Mouse (Mus musculus) ovary, postnatal 10 days (tissue): Measurements from ENCODE around the gene Ripply1.
"Not testable (repeated sequence)": the region's sequence is repeated elsewhere in the genome, so short reads cannot be mapped to it uniquely, and the experiment has no call there.

ENCODE experiments used
- DNase-seq: peaks from one replicate; pipeline ENCODE4 v3.0.0; 2022; ENCODE audit warnings: low spot score

Ripply1 gene

DNA sequence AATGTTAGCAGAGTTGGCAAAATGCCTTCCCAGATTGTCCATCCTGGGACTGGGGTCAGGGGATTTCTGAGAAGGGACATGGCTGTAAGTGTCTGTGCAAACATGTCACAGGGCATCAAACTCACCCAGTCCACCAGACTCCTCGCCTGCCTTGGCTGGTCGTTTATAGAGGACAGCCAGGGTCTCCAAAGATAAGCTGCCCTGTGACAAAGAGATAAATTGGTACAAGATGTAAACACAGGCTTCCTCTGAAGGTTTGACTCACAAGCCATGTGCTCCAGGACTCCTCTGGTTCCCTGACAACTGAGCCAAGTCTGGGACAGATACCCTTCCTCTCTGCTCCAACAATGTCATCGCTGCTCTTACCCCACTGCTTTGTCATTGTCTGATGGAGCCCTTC, 1.2 kb downstream of the Ripply1 start:
- DNase-seq = no peak

DNA sequence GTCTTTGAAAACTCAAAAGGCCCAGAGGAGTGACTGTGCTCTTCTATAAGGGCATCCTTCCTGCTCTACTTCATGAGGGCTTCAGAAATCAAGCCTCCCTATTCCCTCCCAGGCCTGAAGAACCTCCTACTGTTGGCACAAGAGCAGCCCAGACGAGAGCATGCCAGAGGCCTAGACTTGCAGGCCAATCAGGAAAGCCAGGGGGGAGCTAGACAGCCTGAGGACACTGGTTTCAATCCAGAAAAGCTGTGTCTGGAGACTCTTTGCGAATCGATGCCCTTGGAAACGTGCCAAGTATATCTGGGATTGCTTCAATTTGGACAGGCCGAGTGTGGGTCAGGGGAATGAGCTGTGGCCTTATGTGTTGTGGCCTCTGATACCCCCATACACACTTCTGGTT, 2.8 kb downstream of the Ripply1 start:
- DNase-seq = no peak

DNA sequence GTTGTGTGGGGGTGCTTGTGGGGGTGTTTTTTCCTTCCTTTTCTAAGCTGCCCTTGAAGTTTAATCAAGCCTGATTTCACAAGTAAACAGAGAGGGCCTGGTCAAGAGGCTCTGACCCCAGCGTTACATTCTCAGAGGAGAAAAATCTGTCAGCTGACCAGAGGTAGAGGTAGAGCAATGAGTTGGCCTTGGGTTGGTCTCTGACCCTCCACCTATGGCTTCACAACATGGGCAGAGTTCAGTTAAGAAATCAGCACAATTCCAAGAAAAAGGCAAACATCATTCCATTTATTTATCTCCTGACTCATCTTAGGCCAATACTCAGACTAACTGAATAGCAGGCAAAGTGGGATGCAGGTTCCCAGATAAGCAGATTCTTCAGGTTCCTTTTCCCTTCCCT, 3.3 kb downstream of the Ripply1 start:
- DNase-seq = no peak

DNA sequence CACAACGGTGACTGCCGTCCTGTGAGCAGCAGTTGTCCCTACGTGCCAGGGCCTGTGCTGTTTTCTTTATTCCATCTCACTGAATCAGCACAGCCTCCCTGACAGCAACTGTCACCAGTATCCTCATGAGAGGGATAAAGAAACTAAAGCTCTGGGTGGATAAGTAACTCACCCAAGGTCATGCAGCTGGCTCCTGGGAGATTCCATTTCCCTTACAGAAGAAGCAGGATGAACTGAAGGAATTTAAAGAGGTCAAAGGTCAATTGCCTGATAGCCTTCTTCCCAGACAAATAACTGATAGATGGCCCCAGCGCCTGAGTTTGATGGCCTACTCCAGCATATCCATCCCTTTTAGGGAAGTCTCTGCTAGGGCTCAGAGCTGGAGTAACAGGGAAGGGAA, 4.8 kb downstream of the Ripply1 start:
- DNase-seq = no peak

DNA sequence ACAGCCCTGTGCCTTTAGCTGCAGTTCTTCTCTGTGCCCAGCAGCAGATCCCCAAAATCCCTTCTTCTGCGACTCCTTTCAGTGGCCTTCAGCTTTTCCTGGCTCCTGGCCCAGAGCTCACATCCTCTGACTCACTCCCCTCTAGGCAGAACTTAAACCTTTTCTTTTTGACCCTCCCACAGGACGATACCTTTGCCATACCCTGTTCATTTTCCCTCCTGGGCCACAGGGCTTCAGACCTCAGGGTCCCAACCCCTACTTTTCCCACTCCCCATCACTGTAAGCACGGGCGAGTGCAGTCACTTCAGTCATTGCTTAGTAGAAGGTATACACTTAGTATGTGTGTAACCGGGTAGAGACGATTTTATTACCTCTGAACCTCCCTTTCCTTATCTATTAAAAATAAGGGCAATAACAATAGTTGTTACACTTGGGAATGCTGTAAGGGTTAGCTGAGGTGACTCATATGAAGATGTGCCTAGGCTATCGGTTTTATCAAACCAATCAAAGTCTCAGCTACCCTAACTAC, 7.0 kb downstream of the Ripply1 start:
- no peak for DNase-seq

DNA sequence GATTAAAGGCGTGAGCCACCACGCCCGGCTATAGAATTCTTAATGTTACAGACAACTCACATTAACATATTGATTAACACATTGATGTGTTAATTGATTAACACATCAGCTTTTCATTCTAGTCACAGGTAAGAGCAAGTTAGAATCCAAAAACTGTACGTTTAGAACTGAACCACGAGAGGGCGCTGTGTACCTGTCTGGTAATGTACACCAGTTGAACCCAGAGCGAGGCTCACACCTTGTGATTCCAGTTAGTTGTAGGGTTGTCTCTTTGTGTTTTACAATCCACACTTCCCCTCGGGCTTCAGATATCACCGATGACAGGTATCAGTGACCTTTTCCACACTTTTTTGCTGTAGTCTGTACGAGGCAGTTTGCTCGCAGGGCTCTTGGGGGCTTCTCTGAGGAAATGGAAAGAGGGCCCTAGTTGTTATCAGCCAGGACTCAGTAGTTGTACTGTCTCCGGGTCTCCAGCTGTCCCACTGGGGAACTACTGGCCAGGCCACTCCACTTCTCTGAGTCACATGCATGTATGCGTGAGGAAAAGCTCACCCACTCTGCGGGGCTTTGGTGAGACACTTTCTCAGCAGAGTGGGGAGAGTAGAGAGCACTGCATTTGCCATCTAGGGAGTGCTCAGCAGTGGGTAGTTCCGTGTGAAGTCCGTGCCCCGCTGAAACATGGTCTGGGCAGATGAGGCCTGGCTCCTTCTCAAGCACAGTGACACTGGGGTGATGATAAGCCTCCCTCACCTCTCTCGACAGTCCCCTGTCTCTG, 7.7 kb downstream of the Ripply1 start:
- no peak for DNase-seq

DNA sequence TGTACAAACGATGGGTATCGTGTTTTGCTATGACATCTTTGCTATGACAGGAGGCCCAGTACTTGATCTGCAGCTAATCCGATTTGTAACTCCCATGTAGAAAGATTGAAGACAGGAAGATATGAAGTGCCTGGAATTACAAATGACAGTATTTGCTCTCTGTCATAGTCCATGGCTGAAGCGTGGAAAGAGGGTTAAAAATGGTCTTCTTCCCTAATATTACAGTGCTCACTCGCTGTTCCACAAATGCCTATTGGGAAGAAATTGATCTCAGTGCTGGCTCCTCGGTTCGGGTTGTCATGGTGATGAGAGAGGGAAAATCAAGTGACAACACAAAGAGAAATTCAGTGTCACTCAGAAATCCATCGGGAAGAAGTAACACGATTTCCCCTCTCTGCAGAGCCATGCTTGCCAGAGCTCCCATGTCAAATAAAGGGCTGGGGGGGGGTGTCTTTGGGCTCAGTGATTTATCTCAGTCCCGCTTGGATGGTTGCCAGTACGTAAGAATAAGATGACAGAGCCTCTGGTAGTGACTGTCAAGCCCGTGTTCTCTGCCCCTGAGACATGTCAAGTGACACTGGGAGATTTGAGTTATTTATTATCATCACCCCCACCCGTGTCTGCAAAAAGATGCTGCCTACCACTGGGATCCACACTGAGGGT, 12.0 kb downstream of the Ripply1 start:
- DNase-seq = no peak

DNA sequence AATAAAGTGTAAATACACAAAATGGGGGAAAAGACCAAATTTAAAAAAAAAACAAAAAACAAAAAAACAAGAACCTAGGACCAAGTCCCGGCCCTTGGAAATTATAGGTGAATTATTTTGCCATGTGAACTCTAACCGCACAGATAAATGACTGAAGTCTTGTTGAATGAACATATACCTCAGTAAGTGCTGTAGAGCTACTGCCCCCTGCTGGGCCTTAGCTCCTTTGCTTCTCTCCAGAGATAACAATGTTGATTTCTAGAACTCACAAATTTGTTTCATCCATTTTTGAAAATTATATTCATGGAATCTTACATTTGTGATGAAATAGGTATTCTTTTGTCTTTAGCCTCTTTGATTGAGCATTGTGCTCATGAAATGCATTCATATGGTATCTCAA, 19.6 kb downstream of the Ripply1 start:
- no peak for DNase-seq

DNA sequence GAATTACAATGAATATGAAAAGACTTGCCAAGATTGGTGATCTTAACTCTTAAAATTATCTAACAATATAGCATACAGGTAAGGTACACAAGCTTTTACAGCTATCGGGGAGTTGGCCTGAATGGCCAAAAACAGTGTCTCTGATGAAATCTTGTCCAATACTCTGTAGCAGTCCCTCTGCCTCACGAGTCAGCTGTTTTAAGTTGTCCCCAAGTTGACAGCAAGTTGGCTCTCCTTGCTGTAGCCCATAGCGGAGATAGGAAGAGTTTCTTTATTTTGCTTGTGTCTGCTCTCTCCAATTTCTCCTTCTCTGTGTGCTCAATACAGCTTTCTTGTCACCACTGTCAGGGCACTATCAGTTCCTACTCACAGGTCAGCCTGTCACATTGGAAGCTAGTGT, 23.5 kb downstream of the Ripply1 start:
- not testable (repeated sequence) for DNase-seq

DNA sequence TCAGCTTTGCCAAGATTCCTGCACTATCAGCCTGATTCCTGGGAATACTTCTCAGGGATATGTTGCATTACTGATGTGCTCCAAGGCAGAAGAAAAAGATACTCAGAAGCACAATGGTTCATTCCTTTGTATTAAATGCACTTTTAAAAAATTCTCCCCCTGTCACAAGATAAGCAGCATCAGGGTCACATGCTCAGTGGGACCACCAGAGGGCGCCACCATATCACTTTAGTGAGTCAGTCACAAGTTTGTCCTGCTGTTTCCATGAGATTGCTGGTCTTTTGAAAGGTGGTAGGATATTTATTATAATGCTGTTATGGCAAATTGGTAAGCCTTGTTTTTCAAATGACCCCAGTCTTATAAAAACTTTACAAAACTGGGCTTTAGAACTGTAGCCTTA, 30.3 kb downstream of the Ripply1 start:
- DNase-seq = no peak

DNA sequence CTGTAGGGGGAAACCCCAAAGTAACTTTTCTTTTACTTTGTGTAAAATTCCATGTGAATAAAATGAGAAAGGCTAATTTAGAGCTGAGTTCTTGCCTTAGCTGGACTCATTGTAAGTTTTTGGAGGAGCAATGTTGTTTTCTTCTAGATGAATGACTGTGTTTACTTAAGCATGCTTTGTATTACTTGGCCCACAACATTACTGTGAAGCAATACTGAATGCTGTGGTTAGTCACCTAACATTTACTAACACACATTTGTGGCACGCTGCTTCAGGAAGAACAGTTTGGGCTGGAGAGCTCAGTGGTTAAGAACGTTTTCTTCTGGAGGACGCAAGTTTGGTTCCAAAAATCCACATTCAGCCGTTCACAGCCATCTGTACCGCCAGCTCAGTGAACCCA, 45.1 kb downstream of the Ripply1 start:
- no peak for DNase-seq

DNA sequence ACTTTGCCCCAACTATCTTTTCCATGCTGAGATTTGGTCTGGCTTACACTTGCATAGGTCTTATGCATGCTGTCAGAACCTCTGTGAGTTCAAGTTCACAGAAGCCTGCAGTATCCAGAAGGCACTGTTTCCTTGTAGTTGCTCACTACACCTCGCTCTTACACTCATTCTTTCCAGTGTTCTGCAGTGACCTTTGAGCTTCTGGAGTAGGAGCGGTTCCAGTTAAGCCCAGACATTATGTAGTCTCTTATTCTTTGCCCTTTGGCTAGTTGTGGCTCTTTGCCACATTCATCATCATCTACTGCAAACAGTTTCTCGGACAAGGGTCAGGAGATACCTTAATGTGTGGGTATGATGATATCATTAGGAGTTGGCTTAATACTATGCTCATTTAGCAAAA, 51.6 kb downstream of the Ripply1 start:
- no peak for DNase-seq
